Mouse (Mus musculus) c-Kit-positive CD71-negative TER-119-negative erythroid progenitor cells, embryonic 14.5 days (primary cell): Measurements from ENCODE around the gene Metap1.

ENCODE experiments used
- DNase-seq: peaks from one replicate; pipeline ENCODE4 v3.0.0-alpha.2; 2013; ENCODE audit warnings: low read depth

The Metap1 gene

GRCm38 (mm10) chr3:138448077-138448860, 41.0 kb downstream of the Metap1 start:
- DNase-seq = no peak

DNA sequence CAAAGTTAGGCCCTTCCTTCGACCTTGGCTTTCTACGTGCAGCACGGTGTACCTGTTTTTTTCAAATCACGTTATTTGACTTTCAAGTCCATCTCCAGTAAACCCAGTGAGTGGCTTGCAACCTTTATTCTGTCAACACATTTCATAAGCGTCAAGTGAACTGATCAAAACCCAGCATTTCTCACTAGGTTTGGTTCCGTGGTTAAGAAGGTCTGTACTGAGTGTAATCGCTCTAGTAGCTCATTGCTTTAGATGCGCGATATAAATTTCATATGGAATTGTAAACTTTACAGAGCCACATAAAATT, 45.9 kb downstream of the Metap1 start:
- DNase-seq = no peak

GRCm38 (mm10) chr3:138442612-138443464, 46.5 kb downstream of the Metap1 start, which contains the start of gene Adh5:
Gene Adh5 (plus strand): TSS chr3:138443093.
- DNase-seq = peak; percentile 89

GRCm38 (mm10) chr3:138442203-138442602, 47.1 kb downstream of the Metap1 start:
- peak; percentile 25 for DNase-seq

DNA sequence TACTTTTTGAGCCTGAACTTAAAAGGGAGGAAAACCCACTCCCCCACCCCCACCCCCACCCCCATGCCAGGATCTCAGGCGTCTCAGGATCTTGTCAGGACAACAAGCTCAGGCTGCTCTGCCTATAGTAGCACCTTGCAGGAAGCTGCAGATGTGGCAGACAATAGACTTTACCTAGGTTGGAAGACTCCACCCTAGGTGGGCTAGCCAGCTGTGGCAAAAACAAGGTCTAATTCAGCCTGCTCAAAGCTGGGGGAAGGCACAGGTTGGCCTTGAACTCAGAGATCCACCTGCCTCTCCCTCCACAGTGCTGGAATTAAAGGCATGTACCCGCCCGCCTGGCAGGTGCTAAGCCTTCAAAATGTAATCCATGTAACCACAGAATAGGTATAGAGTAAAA, 50.6 kb downstream of the Metap1 start:
- DNase-seq = no peak

DNA sequence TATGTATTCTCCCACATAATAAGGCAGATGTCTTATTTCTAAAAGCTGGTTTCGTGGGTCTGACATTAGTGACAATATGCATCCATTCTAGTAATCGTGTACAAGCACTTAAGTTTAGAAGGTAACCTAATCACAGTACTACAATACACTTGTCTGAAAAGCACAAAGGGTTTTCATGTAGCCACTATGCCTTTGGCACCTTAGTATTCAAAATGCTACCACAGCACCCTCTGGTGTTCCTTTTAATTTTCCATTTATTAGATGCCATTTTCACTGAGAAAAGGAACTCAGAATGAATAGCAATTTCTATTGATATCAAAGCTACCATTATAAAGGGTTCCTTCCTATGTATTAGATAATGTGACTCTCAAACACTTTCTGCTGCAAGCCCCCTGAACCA, 57.5 kb downstream of the Metap1 start:
- DNase-seq = peak; percentile 36

DNA sequence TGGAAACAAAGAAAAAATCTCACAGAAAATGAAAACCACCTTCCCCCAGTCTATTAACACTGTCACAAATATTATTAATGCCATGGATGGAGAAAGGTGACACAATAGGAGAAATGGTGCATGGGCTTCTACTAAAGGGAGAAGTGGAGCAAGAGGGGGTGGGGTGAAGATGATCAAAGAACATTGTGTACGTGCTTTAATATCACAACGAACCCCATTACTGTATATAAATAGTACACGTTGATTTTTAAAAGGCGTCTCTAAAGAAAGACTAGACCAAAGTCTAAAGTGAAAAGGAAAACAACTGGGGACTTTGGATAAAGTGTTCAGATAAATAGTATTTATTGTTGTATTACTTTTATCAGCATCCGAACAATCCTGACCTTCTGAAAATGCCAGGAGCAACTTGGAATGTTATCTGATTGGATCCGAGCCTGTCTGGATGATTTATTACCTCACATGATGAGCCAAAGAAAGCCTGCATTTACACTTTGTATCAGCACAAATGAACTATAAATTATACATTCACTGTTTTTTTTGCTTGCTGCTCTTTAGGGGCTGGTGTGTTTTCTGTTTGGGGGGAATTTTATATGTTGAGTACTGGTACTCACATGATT, 58.8 kb downstream of the Metap1 start:
- no peak for DNase-seq

DNA sequence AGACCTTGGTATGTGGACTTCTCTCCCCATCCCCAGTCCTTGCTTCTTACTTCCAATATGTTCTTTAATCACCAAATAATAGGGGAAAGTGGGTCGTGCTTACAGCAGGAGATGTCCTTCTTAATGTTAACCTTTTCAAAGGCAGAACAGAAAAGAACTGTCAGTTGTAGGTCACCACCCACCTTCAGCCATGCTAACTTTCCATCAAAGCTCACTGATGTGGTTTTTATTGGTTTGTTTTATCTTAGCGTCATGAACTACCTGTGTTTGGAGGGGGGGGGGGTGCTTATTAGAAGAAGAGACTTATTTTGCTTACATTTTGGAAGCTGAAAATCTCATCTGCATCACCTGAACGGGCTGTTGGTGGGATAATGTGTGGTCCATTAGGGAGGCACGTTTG, 65.1 kb downstream of the Metap1 start:
- no peak for DNase-seq

DNA sequence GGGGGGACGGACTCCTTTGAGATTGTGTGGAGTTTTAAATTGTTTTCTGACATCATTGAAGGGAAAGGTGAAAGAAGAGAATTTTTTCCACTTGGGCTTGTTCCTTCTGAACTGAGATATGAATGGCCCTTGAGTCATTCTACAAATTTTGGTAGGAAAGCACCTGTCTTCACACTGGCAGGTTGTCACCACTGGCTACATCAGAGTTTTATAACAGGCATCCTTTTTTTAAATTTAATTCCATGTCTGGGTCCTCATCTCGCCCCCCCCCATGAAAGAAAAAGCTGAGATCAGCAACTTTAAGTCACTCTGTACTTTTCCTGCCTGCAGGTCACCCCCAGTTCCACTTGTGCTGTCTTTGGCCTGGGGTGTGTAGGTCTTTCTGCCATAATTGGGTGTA, 65.7 kb downstream of the Metap1 start:
- DNase-seq = no peak

DNA sequence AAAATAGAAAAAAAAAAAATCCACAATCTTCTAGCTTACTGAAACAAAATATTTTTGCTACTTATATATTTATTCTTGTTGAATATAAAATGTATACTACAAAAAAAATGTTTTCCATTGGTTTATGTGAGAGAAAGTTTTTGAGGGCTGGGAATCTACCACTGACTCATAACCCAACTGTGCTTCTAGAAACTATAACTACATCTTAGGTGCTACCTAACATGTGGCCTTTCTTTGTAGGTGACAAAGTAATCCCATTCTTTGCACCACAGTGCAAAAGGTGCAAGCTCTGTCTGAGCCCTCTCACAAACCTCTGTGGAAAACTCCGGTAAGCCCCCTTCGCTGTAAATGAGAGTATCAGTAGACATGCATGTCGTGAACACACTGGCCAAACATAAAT, 68.9 kb downstream of the Metap1 start:
- no peak for DNase-seq

- DNase-seq = no peak
Observed at GRCm38 (mm10) chr3:138419369-138419768, 69.9 kb downstream of the Metap1 start.

DNA sequence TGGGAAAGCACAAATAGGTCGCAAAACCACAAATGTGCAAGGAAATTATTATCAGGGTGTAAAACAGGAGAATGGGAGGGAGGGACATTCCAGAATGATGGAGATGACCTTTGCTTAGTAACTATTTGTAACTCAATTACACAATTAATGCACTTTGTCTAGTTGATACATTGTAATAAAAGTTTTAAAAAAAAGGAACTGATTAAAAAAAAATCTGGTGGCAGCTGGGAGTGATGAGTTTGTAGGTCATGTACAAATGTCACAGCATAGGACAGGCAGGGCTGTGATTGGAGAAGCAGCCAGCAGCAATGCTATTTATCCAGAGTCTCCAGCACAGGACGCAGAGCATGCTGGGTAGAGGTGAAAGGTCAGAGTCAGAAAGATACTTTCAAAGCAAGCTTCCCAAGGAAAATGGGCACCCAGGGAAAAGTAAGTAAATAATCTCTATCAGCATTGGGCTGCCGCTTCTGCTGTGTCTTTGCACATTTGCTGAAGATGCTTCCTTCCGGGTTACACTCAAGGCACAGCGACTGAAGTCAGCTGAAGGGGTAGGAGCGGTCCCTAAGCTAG, 74.1 kb downstream of the Metap1 start, which contains the start of gene Adh4:
Adh4 (plus strand) TSS at position 346 of the 570 bp plus-strand sequence.
- DNase-seq = no peak

DNA sequence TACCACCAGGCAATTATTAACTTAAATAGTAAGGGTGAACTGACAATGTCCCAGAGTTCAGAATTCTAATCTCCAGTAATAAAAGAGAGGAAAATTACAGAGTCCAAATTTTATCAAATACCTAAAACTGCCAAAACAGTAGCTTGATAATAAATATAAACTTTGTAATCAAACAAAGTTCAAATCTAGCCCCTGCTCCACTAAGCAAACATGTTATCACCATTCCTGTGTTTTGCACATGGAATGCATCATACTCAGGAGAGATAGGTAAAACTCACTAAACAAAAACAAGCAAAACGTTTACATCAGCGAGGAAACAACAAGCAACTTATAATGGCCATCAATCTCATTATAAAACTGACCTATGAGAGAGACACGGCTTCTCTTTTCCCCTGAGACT, 79.1 kb downstream of the Metap1 start:
- DNase-seq = no peak

DNA sequence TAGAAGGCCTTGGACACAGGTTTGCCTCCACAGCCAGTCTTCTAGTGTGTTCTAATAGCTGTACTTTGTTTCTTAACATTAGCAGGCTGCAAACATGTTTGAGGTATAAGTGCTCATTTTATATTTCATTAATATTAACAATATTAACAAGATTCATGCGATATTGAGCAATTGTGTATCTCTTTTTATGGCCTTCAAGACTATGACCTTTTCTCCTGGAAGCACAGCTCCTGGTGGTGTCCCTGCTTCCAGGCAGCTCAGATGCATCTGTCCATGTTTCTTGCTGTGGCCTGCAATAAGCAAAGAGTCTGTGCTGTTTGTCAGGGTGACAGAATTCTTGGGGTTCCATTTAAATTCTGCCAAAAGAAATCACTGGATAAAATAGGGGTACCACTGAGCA, 79.7 kb downstream of the Metap1 start:
- no peak for DNase-seq
